Mouse (Mus musculus) inflammation-experienced regulatory T-cells, adult 6 months (primary cell): ENCODE data around the gene Slc26a8. TPM values are rescaled to one million over a fixed set of nuclear protein-coding genes. Genes with fewer than 3 reads are reported as not detected.
A peak's percentile ranks its signal among the peaks of the same experiment; 100 is the strongest.

ENCODE experiments used
- ATAC-seq: one replicate; pipeline ENCODE4 v1.8.0; 2017
- polyA plus RNA-seq, 3 experiments: library from polyadenylated mRNA; unstranded; fragments of 100-300 nt; shearing (Covaris generic); gene quantifications; one replicate each; pipeline ENCODE4 v1.2.1; 2017

Slc26a8 gene
- polyA plus RNA-seq, 3 experiments from 2014 or later, result 0.21 to 0.88 (median 0.87) TPM

GRCm38 (mm10) chr17:28698245-28698644 is 8.2 kb upstream of the Slc26a8 start:
- ATAC-seq, result peak; percentile 56

GRCm38 (mm10) chr17:28697290-28698195 is 7.5 kb upstream of the Slc26a8 start:
- ATAC-seq, result peak; percentile 72

GRCm38 (mm10) chr17:28696641-28697040 is 6.6 kb upstream of the Slc26a8 start:
- no peak for ATAC-seq

GRCm38 (mm10) chr17:28694832-28695231 is 4.8 kb upstream of the Slc26a8 start:
- ATAC-seq, result no peak

- no peak for ATAC-seq
Observed at GRCm38 (mm10) chr17:28694078-28694477, 4.0 kb upstream of the Slc26a8 start.

- no peak for ATAC-seq
Observed at GRCm38 (mm10) chr17:28693086-28693485, 3.1 kb upstream of the Slc26a8 start.

GRCm38 (mm10) chr17:28692341-28692710 is 2.3 kb upstream of the Slc26a8 start:
- peak; percentile 32 for ATAC-seq

GRCm38 (mm10) chr17:28691687-28692340 is 1.8 kb upstream of the Slc26a8 start:
- ATAC-seq, result no peak

- peak; percentile 94 for ATAC-seq
Observed at GRCm38 (mm10) chr17:28690776-28691686, 998 bp upstream of the Slc26a8 start, which contains the start of gene Mapk14. Mapk14 (plus strand) TSS chr17:28691329.

- ATAC-seq, result no peak
Observed at GRCm38 (mm10) chr17:28687354-28687753, 2.7 kb downstream of the Slc26a8 start.

GRCm38 (mm10) chr17:28684631-28685030 is 5.4 kb downstream of the Slc26a8 start:
- no peak for ATAC-seq

GRCm38 (mm10) chr17:28683601-28684000 is 6.4 kb downstream of the Slc26a8 start:
- no peak for ATAC-seq

GRCm38 (mm10) chr17:28682311-28683084 is 7.5 kb downstream of the Slc26a8 start:
- ATAC-seq, result no peak

- no peak for ATAC-seq
Observed at GRCm38 (mm10) chr17:28659564-28659963, 30.5 kb downstream of the Slc26a8 start.

- ATAC-seq, result peak; percentile 82
Observed at GRCm38 (mm10) chr17:28657936-28658335, 32.1 kb downstream of the Slc26a8 start.

- ATAC-seq, result no peak
Observed at GRCm38 (mm10) chr17:28650268-28650667, 39.8 kb downstream of the Slc26a8 start.

GRCm38 (mm10) chr17:28648607-28649370 is 41.2 kb downstream of the Slc26a8 start:
- ATAC-seq, result peak; percentile 48

- ATAC-seq, result no peak
Observed at GRCm38 (mm10) chr17:28646221-28646620, 43.8 kb downstream of the Slc26a8 start.

GRCm38 (mm10) chr17:28644112-28644511 is 45.9 kb downstream of the Slc26a8 start:
- no peak for ATAC-seq

- no peak for ATAC-seq
Observed at GRCm38 (mm10) chr17:28643697-28644096, 46.3 kb downstream of the Slc26a8 start.

- no peak for ATAC-seq
Observed at GRCm38 (mm10) chr17:28640113-28640512, 49.9 kb downstream of the Slc26a8 start.
